Mouse (Mus musculus) layer of hippocampus, adult 11-12 months (tissue): ENCODE data around the gene Exoc3l4.

Experiments used
- DNase-seq: peaks from one replicate; pipeline ENCODE4 v3.0.0; 2022; ENCODE audit warnings: low spot score

The Exoc3l4 gene

DNA sequence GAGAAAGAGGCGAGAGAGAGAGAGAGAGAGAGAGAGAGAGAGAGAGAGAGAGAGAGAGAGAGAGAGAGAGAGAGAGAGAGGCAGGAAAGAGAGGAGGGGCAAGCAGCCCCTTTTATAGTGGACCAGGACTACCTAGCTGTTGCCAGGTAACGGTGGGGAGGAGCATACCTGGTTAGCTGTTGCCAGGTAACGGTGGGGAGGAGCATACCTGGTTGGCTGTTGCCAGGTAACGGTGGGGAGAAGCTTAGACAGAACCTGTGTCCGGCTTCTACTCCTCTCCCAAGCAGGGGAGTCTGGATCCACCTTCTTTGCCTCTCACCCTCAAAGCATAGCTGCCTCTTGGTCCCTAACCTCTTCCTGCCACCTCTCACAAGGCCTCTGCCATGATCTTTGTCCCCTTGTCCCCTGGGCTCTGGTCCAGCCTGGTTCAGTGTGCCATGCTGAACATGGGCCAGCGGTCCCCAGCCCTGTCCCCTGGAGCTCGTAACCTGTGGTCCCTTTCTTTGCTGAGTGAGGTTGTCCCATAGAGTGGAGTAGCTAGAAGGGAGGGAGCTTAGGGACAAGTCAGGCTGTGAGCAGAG lies 17.4 kb downstream of the Exoc3l4 start:
- no peak for DNase-seq

- no peak for DNase-seq
These were observed 18.0 kb downstream of the Exoc3l4 start for GRCm38 (mm10) chr12:111434745-111435327.

DNA sequence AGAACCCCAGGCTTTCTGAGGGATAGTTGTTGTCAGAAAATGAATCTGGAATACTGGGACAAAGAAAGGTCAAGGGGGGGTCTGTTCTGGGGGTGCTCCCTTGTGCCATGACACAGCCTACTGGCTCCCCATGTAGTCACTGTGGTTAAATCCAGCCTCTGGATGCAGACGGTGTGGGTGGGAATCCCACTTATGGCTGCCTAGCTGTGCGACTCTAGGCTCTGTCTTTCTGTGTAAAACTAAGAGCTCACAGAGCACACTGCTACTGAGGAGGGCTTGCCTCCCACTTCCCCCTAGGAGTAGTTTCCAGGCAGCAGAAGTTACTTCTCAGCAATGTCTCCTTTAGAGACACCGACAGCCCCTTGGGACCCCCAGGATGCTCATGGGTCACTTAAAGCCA lies 19.4 kb downstream of the Exoc3l4 start:
- DNase-seq, result no peak

DNA sequence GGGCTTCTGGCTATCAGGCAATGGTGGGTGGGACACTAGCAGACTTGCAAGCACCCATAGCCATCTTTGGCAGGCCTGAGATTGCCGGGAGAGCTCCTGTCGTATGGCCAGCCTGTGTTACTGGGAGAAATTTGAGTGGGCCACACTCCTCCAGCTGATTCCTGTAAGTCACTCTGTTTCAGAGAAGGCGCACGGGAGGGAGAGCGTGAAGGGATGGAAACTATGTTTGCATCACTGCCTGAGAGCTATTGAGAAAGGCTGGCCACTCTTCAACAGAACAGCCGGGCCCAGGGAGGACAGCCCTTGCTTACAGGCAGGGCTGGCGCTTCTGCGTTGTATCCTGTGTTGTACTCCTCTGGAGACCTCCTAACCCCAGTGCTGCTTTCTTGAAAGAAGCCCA lies 19.8 kb downstream of the Exoc3l4 start:
- DNase-seq, result no peak

GRCm38 (mm10) chr12:111437222-111437900 lies 20.5 kb downstream of the Exoc3l4 start:
- DNase-seq, result no peak

GRCm38 (mm10) chr12:111438850-111439249 lies 22.0 kb downstream of the Exoc3l4 start:
- DNase-seq, result no peak

GRCm38 (mm10) chr12:111440701-111441373 lies 24.0 kb downstream of the Exoc3l4 start:
- no peak for DNase-seq

DNA sequence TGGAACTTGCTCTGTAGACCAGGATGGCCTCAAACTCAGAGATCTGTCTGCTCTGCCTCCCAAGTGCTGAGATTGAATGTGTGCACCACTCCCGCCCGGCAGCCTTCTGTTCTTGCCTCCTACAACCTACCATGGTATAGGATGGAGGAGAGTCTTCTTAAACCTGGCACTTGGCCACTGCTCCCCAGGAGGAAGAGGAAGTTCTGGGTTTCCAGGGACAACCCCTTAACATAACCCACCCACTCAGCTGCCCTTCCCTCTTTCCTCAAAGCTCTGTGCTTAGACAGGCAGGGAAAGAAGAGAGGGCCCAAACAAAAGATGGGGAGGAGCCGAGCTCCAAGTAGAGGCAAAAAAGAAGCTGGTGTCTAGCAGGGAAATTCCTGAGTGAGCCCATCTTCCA lies 24.7 kb downstream of the Exoc3l4 start:
- DNase-seq, result no peak

- DNase-seq, result no peak
These were observed 25.6 kb downstream of the Exoc3l4 start, which contains the start of gene Tnfaip2 for GRCm38 (mm10) chr12:111442309-111443010. Gene Tnfaip2 (plus strand): TSS chr12:111442469.

DNA sequence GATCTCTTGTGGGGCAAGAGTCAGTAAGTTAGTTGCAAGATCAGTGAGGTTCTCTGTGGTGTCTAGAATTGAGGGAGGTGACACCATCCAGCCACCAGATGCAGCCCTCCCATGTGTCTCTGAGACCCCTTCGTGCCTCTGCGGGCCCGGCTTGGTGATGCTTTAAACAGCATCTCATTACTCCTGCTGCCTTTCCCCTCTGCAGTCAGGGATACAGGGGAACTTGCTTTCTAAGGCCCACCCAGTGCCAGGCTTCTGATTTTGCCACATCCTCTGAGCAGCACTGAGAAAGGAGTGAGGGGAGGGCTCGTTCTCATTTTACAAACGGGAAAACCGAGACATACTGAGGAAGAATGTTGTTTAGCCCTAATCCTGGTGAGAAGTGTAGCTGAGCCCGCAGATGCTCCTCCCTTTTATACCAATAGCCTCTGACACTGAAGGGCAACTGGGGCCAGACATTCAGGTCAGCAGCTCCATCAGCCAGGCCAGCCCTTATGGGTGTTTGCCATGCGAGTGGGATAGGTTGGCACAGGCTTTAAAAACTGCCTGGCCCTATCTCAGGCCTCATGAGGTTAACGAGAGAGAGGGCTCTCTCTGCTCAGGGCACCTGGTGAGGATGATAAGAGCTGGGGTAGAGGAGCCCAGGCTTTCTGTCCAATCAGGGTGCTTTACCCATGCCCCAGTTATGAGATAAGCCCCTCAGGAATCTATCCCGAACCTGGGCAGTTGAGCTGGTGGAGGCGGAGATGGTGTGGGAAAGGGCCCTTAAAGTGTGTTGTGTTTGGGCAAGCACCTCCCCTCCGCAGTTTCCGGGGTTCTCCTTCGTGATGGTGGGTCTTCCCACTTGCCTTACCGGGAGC lies 26.4 kb downstream of the Exoc3l4 start:
- DNase-seq, result no peak

- DNase-seq, result no peak
These were observed 27.4 kb downstream of the Exoc3l4 start for GRCm38 (mm10) chr12:111443921-111444831.

DNA sequence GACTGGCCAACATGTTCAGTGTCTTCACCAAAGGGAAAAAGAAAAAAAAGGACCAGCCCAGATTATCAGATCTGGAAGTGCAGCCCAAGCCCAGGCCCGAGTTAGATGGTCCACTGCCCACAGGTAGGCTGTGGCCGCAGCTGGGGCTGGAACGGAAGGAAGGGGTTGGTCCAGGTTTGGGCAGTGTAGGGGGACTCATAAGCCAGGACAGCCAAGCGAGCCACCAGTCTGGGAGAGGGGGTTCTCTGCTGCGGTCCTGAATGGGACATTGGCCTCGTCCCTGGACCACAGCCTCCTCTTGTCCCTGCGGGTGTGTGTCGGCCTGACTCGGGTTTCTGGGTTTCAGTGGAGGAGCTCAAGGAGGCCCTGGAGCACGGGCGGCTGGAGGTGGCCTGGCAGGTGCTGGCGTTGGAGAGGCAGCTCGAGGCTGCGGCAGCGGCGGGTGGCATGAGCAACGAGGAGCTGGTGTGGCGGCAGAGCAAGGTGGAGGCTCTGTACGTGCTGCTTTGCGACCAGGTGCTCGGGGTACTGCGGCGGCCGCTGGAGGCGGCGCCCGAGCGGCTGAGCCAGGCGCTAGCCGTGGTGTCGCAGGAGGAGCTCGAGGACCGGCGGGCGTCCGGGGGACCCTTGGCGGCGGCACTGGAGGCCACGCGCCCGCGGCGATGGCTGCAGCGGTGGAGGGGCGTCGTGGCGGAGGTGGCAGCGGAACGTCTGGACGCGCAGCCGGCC lies 28.5 kb downstream of the Exoc3l4 start:
- DNase-seq, result no peak

DNA sequence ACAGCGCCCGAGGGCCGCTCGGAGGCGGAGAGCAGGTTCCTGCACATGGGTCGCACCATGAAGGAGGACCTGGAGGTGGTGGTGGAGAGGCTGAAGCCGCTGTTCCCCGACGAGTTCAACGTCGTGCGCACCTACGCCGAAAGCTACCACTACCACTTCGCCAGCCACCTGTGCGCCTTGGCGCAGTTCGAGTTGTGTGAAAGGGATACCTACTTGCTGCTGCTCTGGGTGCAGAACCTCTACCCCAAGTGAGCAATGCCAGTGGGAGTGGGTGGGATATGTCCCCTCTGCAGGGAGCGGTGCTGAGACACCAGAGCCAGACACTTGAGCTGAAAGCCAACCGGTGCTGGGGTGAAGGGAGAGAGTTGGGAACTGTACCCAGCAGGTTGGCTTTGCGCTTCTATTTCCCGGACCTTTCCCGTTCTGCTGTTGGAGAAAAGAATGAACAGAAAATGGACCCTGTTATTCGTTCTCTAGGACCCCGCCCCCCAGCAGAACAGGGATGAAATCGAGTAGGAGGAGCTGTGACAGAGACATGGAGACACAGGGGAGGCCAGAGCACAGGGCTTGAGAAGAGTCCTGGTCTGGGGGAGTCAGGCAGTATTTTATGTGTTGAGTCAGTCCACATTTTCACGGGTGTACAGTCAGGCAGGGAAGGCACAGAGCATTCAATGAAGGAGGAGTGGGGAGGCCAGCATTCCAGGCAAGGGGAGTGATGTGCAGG lies 29.2 kb downstream of the Exoc3l4 start:
- DNase-seq, result no peak

GRCm38 (mm10) chr12:111446745-111447144 lies 29.9 kb downstream of the Exoc3l4 start:
- DNase-seq, result no peak

DNA sequence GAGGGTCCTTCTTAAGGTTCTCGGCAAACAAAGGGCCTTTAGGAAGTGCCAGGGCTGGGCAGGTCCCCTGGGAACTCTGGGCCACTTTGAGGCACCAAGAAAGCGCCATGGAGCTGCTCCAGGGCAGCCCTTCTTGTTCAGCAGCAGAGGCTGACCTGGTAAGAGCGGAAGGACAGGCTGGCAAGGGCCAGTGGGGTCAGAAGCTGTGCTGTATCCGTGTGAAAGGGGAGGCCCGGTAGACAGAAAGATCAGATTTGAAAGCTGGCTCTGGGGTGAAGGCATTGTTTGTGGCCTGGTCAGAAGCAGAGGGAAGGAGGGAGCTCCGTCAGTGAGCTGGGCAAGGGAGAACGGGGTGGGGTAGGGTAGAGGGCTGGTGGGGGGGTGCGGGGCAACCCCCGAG lies 30.5 kb downstream of the Exoc3l4 start:
- no peak for DNase-seq

GRCm38 (mm10) chr12:111447898-111448760 lies 31.3 kb downstream of the Exoc3l4 start:
- DNase-seq, result no peak

GRCm38 (mm10) chr12:111448931-111449705 lies 32.3 kb downstream of the Exoc3l4 start:
- DNase-seq, result no peak
